Mouse (Mus musculus): ENCODE measurements at regions not wholly inside any gene's neighbourhood (a gene's known extent, or its start where the extent isn't known, plus 50 kb on each side); places are given as distances from the start of the nearest gene placed in this dataset.

- DNase-seq (ENCODE audit: low spot score in 2 of 2): no peak
These were observed 57.4 kb upstream of the Ccn6 start for GRCm38 (mm10) chr10:39221028-39221427.

DNA sequence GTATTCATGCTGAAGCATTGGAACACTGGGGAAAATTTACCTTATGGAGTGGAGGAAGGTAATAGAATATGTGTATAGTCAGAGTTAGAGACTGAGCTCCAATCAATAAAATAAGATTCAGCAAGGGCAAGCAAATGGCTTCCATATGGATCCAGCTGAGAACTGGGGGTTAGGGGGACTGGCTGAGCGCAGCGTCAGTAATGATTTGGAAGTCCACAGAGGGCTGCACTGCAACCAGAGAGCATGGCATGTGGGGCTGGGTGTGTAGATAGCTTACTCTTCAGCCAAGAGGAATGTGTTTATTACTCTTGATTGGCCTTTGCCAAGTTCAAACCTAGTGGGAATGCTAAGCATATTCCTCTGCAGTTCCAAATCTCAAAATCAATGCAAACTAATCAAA lies 55.8 kb upstream of the Ccn6 start:
- no peak for DNase-seq (ENCODE audit: low spot score in 2 of 2)

GRCm38 (mm10) chr10:39218151-39218550 lies 54.6 kb upstream of the Ccn6 start:
- DNase-seq (ENCODE audit: low spot score in 2 of 2): no peak

DNA sequence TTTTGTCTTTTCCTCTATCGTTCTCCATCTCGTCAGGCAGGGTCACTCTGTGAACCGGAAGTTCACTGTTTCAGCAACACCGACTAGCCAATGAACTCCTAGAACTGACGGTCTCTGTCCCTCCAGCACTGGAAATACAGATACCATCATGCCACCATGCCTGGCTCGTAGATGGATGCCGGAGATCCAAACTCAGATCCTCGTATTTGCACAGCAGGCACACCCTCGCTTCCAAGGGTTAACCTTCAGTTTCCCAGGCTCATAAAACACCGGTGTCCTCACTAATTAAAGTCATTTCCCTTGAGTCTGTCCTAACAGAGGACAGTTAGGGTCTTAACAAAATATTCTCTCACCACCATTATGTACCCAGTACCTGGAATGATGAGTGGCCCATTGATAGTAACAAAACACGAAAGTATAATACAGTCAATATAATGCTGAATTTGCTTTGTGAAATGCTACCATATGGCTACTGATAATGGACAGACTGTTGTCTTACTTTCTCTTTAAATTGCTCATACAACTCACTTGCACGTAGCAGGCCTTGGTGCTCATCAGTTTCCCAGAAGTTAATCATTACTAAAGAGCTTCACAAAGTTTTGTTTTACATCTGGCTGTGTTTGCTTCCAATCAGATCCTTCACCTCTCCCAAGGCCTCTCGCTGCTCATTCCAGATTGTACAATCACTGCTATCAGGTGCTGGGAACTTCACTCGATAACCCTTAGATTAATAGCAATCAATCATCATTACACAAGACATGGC lies 52.7 kb upstream of the Ccn6 start:
- DNase-seq (ENCODE audit: low spot score in 2 of 2): no peak

DNA sequence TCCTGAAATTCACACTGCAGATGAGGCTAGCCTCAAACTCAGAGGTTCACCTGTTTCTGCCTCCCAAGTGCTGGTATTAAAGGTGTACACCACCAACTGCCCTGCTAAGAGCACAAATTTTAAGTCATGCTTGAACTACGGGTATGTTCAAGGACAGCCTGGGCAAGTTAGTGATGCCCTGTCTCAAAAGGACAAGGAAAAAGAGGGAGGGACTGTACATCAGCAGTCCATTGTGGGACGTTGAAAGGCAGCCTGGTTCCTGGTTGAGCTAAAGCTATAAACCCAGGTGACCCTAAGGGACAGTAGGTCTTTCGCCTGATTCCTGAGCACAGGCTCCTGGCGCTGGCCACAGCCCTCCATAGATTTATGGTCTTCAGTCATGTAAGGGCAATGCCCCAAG lies 51.0 kb upstream of the Ccn6 start:
- DNase-seq (ENCODE audit: low spot score in 2 of 2): no peak

Data from layer of hippocampus, postnatal 14 days (tissue).